Mouse (Mus musculus): ENCODE results near the gene Epn3.

DNA sequence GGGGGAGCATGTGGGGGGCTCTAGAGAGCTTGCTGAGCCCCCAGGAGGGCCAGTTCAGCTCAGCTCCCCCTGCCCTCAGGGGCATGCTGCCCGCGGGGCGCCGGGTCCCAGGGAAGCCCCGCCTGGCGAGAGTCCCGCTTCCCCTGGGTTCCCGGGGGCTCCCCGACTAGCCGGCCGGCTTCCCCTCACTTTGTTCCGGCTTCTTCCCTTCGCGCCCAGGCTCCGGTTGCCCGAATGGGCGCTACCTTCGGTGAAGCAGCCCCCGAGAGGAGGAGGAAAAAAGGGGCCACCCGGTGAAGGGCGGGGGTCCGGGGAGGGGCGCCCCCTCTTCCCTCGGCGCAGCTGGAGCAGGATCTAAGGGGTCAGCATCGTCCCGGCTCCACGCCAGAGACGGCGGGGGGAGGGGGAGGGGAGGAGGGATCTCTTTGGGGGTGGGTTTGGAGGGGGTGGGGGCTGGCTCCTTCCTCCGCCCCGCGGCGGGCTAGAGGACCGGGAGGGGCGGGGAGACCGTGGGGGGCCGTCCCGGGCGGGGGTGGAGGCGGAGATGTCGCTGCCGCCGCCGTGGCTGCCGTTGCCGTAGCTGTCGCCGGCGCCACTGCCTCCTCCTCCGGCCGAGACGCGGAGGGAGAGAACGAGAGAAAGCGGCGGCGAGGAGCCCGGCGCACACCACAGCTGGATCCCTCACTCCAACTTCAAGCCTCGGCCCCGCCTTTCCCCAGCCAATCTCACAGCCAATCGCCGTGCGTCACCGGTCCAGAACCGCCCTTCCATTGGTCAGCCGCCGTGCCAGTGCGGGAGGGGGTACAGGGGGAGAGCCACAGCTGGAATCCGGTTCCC lies 25.8 kb downstream of the Epn3 start, which contains the start of gene Cacna1g:
- TF ChIP-seq CTCF (IDR thresholded peaks at IDR 0.05; ENCODE audit: control insufficient read depth, insufficient read depth, insufficient replicate concordance, low read depth, low read length) (no peak), POLR2A (IDR thresholded peaks at IDR 0.05; ENCODE audit: control insufficient read depth, low read depth, low read length) (no peak)
